Comparison of ENCODE assay signal across 28 mouse cellular contexts in genomic region chrX:102556906-102557305, GRCm38 (mm10). TPM values are rescaled to one million over a fixed set of nuclear protein-coding genes. Genes with fewer than 3 reads are reported as not detected.
DNase-seq lines count a peak whose midpoint lies in the region; ATAC-seq lines count a peak whose summit lies in the region.
"Had no signal": no experiment of that assay in that cellular context is flagged by ENCODE, and none has a peak within 500 bp of the region (broad histone marks: within the 10 kb centered on the region; RNA-seq: fewer than 3 reads in every experiment).

No protein-coding gene starts in this region.

- no peak overlapping the region for H3K4me3 ChIP-seq in heart, embryonic 12.5 days
- H3K4me3 ChIP-seq: forebrain, embryonic 13.5 days; heart, embryonic 10.5 days; hindbrain, embryonic 12.5 days; intestine, embryonic 15.5 days; layer of hippocampus, adult 2 months; left cerebral cortex, adult 2 months; limb, embryonic 13.5 days; liver, embryonic 12.5 days; midbrain, embryonic 13.5 days; neural tube, embryonic 13.5 days had no signal

- H3K27me3 ChIP-seq in heart, embryonic 12.5 days (replicated peaks), result no peaks in the 10 kb centered on the region
- H3K27me3 ChIP-seq: forebrain, embryonic 13.5 days; hindbrain, embryonic 12.5 days; intestine, embryonic 15.5 days; liver, embryonic 12.5 days had no signal

- H3K27ac ChIP-seq in heart, embryonic 12.5 days (ENCODE audit: poor library complexity, severe bottlenecking), result no peak overlapping the region
- H3K27ac ChIP-seq: forebrain, embryonic 13.5 days; heart, embryonic 10.5 days; hindbrain, embryonic 12.5 days; hindbrain, postnatal 0 days; intestine, embryonic 15.5 days; layer of hippocampus, adult 2 months; left cerebral cortex, adult 2 months; limb, embryonic 13.5 days; liver, embryonic 12.5 days; midbrain, embryonic 13.5 days; neural tube, embryonic 13.5 days had no signal

- H3K9ac ChIP-seq in heart, embryonic 12.5 days, result no peak overlapping the region
- H3K9ac ChIP-seq: forebrain, embryonic 13.5 days; hindbrain, embryonic 12.5 days; intestine, embryonic 15.5 days; limb, embryonic 13.5 days; liver, embryonic 12.5 days; liver, postnatal 0 days; midbrain, embryonic 13.5 days; neural tube, embryonic 13.5 days had no signal

- no peaks in the 10 kb centered on the region for H3K4me1 ChIP-seq in heart, embryonic 12.5 days (replicated peaks)
- H3K4me1 ChIP-seq: forebrain, embryonic 13.5 days; heart, embryonic 10.5 days; hindbrain, embryonic 12.5 days; intestine, embryonic 15.5 days; limb, embryonic 13.5 days; liver, embryonic 12.5 days; midbrain, embryonic 13.5 days; neural tube, embryonic 13.5 days had no signal

- ATAC-seq in heart, embryonic 12.5 days (ENCODE audit: insufficient number of reproducible peaks, low FRiP score), result no peak
- ATAC-seq: forebrain, embryonic 13.5 days; hindbrain, postnatal 0 days; intestine, embryonic 15.5 days; liver, embryonic 12.5 days; liver, postnatal 0 days; midbrain, embryonic 13.5 days had no signal

- no peaks in the 10 kb centered on the region for H3K9me3 ChIP-seq in heart, embryonic 12.5 days (replicated peaks)
- H3K9me3 ChIP-seq: forebrain, embryonic 13.5 days; G1E; heart, embryonic 10.5 days; hindbrain, embryonic 12.5 days; intestine, embryonic 15.5 days; limb, embryonic 13.5 days; liver, embryonic 12.5 days; midbrain, embryonic 13.5 days; neural tube, embryonic 13.5 days had no signal

- H3K4me2 ChIP-seq in heart, embryonic 12.5 days, result no peak overlapping the region
- H3K4me2 ChIP-seq: forebrain, embryonic 13.5 days; hindbrain, embryonic 12.5 days; intestine, embryonic 15.5 days; limb, embryonic 13.5 days; liver, embryonic 12.5 days; midbrain, embryonic 13.5 days; neural tube, embryonic 13.5 days had no signal

- WGBS in heart, embryonic 12.5 days, result 85% methylated on average over 7 of the region's 7 CpGs

- peaks cover 7% of the 10 kb centered on the region; the same call in 1 of the 2 replicates for H3K36me3 ChIP-seq in heart, embryonic 12.5 days
- H3K36me3 ChIP-seq: hindbrain, embryonic 12.5 days; intestine, embryonic 15.5 days; liver, embryonic 12.5 days; midbrain, embryonic 13.5 days; neural tube, embryonic 13.5 days had no signal

- peak; percentile 40 for DNase-seq in ovary, adult 18-20 months (ENCODE audit: low spot score)
- DNase-seq in ovary, postnatal 14 days (ENCODE audit: low spot score), result no peak
- peak; percentile 23 for DNase-seq in adrenal gland, adult 8-10 months
- peak; percentile 47 to 52 for DNase-seq in adrenal gland, postnatal 36 days
- no peak for DNase-seq in gastrocnemius, adult 18-20 months (ENCODE audit: low spot score)
- DNase-seq: cerebellum, adult 18-20 months; cerebellum, postnatal 10 days; gastrocnemius, postnatal 25 days; heart, adult 11 months; heart, postnatal 36 days; kidney, adult 2 months; kidney, postnatal 36 days; liver, postnatal 0 days; right cerebral cortex, adult 18-20 months; spleen, adult 18-20 months had no signal

RNA-seq across cellular contexts. Expression of gene Hdac8, which starts 51.7 kb away (rescaled TPM):
- total RNA-seq in adrenal gland, adult 8-10 months (2022), result 10 to 100 TPM in 3 of 4 experiments, 1 to 10 TPM in 1; 8.0 to 16.4 (median 13.4) TPM
- 10 to 100 TPM in 1 of 2 experiments, 1 to 10 TPM in 1; 8.1 to 10.7 TPM for total RNA-seq in adrenal gland, postnatal 36 days (2021)
- polyA plus RNA-seq in heart, embryonic 12.5 days (2016; fragmentation: Nextera tagmentation; extraction: Ambion mirVana), result 5.2 and 6.8 TPM in 2 replicates
- 1 to 10 TPM; 4.0 to 4.8 TPM for total RNA-seq in gastrocnemius, adult 18-20 months (2021)

Comparison
In these comparisons a context has a peak if more than half of its experiments do, and no peak if none do; other contexts are left out.
1. DNase-seq: peak in ovary, adult 18-20 months (single experiment), adrenal gland, adult 8-10 months (single experiment) and adrenal gland, postnatal 36 days (2 of 2); none in ovary, postnatal 14 days (single experiment) and gastrocnemius, adult 18-20 months (single experiment).